Mouse (Mus musculus): Measurements from ENCODE around the gene Lgr6. TPM values are rescaled to one million over a fixed set of nuclear protein-coding genes. Genes with fewer than 3 reads are reported as not detected.
A peak's percentile ranks its signal among the peaks of the same experiment; 100 is the strongest.

Lgr6 gene
- total and polyA plus RNA-seq, 2 experiments from 2014 or later: 3.8 to 8.6 TPM

- WGBS: 26% methylated on average over 7 of the region's 7 CpGs
- DNase-seq (ENCODE audit: low spot score) (no peak), ATAC-seq (ENCODE audit: insufficient read depth, low read depth) (peak; percentile 47; the same call in 1 of the 2 replicates)
- Histone ChIP-seq H3K4me2 (ENCODE audit: low read depth, low read length) (no peak overlapping the region), H3K9ac (replicated peaks; ENCODE audit: low read depth, low read length) (no peak overlapping the region), H3K36me3 (replicated peaks; ENCODE audit: control insufficient read depth, insufficient read depth, low read length) (no peaks in the 10 kb centered on the region), H3K27me3 (ENCODE audit: control insufficient read depth, insufficient read depth, low read length) (no peaks in the 10 kb centered on the region), H3K27ac (ENCODE audit: low read depth) (peak overlapping the region; percentile 56), H3K4me1 (ENCODE audit: control insufficient read depth, insufficient read depth) (peaks cover 19% of the 10 kb centered on the region; the same call in 1 of the 2 replicates), H3K9me3 (replicated peaks; ENCODE audit: control insufficient read depth, low read length) (no peaks in the 10 kb centered on the region), H3K4me3 (ENCODE audit: low read depth, low read length) (no peak overlapping the region)
- no peak for TF ChIP-seq EP300 (IDR thresholded peaks at IDR 0.05; ENCODE audit: low read depth)
- no peak for TF ChIP-seq CTCF (IDR thresholded peaks at IDR 0.05; ENCODE audit: low read depth)
These were observed 99.4 kb downstream of the Lgr6 start for GRCm38 (mm10) chr1:135005696-135006095.

- no peak for TF ChIP-seq EP300 (IDR thresholded peaks at IDR 0.05; ENCODE audit: low read depth)
- TF ChIP-seq CTCF (IDR thresholded peaks at IDR 0.05; ENCODE audit: low read depth): no peak
- no peak overlapping the region for H3K4me3 ChIP-seq (ENCODE audit: low read depth, low read length)
These were observed 101.7 kb downstream of the Lgr6 start for GRCm38 (mm10) chr1:135003346-135003745.

GRCm38 (mm10) chr1:135000527-135000926 is 104.5 kb downstream of the Lgr6 start:
- 76% methylated on average over 9 of the region's 9 CpGs for WGBS

More at GRCm38 (mm10) chr1:135003346-135003745, 101.7 kb downstream of the Lgr6 start:
- H3K36me3 ChIP-seq (replicated peaks; ENCODE audit: control insufficient read depth, insufficient read depth, low read length): no peaks in the 10 kb centered on the region
- H3K27me3 ChIP-seq (ENCODE audit: control insufficient read depth, insufficient read depth, low read length): no peaks in the 10 kb centered on the region
- H3K9me3 ChIP-seq (replicated peaks; ENCODE audit: control insufficient read depth, low read length): no peaks in the 10 kb centered on the region
- no peak overlapping the region for H3K27ac ChIP-seq (ENCODE audit: low read depth)
- WGBS: 66% methylated on average over 4 of the region's 4 CpGs
- H3K4me2 ChIP-seq (ENCODE audit: low read depth, low read length): no peak overlapping the region
- no peak overlapping the region for H3K9ac ChIP-seq (replicated peaks; ENCODE audit: low read depth, low read length)
- DNase-seq (ENCODE audit: low spot score): no peak
- peaks cover 9% of the 10 kb centered on the region; the same call in 1 of the 2 replicates for H3K4me1 ChIP-seq (ENCODE audit: control insufficient read depth, insufficient read depth)
- ATAC-seq (ENCODE audit: insufficient read depth, low read depth): no peak

GRCm38 (mm10) chr1:134998231-134998630 is 106.8 kb downstream of the Lgr6 start:
- ATAC-seq (ENCODE audit: insufficient read depth, low read depth) (no peak), DNase-seq (ENCODE audit: low spot score) (no peak)
- Histone ChIP-seq H3K36me3 (replicated peaks; ENCODE audit: control insufficient read depth, insufficient read depth, low read length) (no peaks in the 10 kb centered on the region), H3K27me3 (ENCODE audit: control insufficient read depth, insufficient read depth, low read length) (no peaks in the 10 kb centered on the region), H3K4me1 (ENCODE audit: control insufficient read depth, insufficient read depth) (no peaks in the 10 kb centered on the region), H3K27ac (ENCODE audit: low read depth) (no peak overlapping the region), H3K9ac (replicated peaks; ENCODE audit: low read depth, low read length) (no peak overlapping the region), H3K4me3 (ENCODE audit: low read depth, low read length) (no peak overlapping the region), H3K4me2 (ENCODE audit: low read depth, low read length) (no peak overlapping the region), H3K9me3 (replicated peaks; ENCODE audit: control insufficient read depth, low read length) (no peaks in the 10 kb centered on the region)
- TF ChIP-seq EP300 (IDR thresholded peaks at IDR 0.05; ENCODE audit: low read depth) (no peak), CTCF (IDR thresholded peaks at IDR 0.05; ENCODE audit: low read depth) (no peak)
- 74% methylated on average over 8 of the region's 8 CpGs for WGBS

More at GRCm38 (mm10) chr1:135000527-135000926, 104.5 kb downstream of the Lgr6 start:
- H3K9me3 ChIP-seq (replicated peaks; ENCODE audit: control insufficient read depth, low read length): no peaks in the 10 kb centered on the region
- H3K4me1 ChIP-seq (ENCODE audit: control insufficient read depth, insufficient read depth): peaks cover 4% of the 10 kb centered on the region; the same call in 1 of the 2 replicates
- no peak overlapping the region for H3K4me2 ChIP-seq (ENCODE audit: low read depth, low read length)
- no peak overlapping the region for H3K4me3 ChIP-seq (ENCODE audit: low read depth, low read length)
- TF ChIP-seq EP300 (IDR thresholded peaks at IDR 0.05; ENCODE audit: low read depth) (no peak), CTCF (IDR thresholded peaks at IDR 0.05; ENCODE audit: low read depth) (no peak)
- no peaks in the 10 kb centered on the region for H3K27me3 ChIP-seq (ENCODE audit: control insufficient read depth, insufficient read depth, low read length)
- no peak overlapping the region for H3K27ac ChIP-seq (ENCODE audit: low read depth)
- H3K9ac ChIP-seq (replicated peaks; ENCODE audit: low read depth, low read length): no peak overlapping the region
- no peaks in the 10 kb centered on the region for H3K36me3 ChIP-seq (replicated peaks; ENCODE audit: control insufficient read depth, insufficient read depth, low read length)
- DNase-seq (ENCODE audit: low spot score) (no peak), ATAC-seq (ENCODE audit: insufficient read depth, low read depth) (no peak)

GRCm38 (mm10) chr1:134997568-134997967 is 107.5 kb downstream of the Lgr6 start:
- H3K27ac ChIP-seq (ENCODE audit: low read depth): no peak overlapping the region
- ATAC-seq (ENCODE audit: insufficient read depth, low read depth): no peak
- no peak overlapping the region for H3K4me3 ChIP-seq (ENCODE audit: low read depth, low read length)
- H3K4me1 ChIP-seq (ENCODE audit: control insufficient read depth, insufficient read depth): no peaks in the 10 kb centered on the region
- no peak for DNase-seq (ENCODE audit: low spot score)
- H3K27me3 ChIP-seq (ENCODE audit: control insufficient read depth, insufficient read depth, low read length): no peaks in the 10 kb centered on the region
- H3K4me2 ChIP-seq (ENCODE audit: low read depth, low read length): no peak overlapping the region
- TF ChIP-seq CTCF (IDR thresholded peaks at IDR 0.05; ENCODE audit: low read depth) (no peak), EP300 (IDR thresholded peaks at IDR 0.05; ENCODE audit: low read depth) (no peak)
- no peak overlapping the region for H3K9ac ChIP-seq (replicated peaks; ENCODE audit: low read depth, low read length)
- H3K36me3 ChIP-seq (replicated peaks; ENCODE audit: control insufficient read depth, insufficient read depth, low read length): no peaks in the 10 kb centered on the region
- no peaks in the 10 kb centered on the region for H3K9me3 ChIP-seq (replicated peaks; ENCODE audit: control insufficient read depth, low read length)
- WGBS: 80% methylated on average over 5 of the region's 5 CpGs

- no peak for DNase-seq (ENCODE audit: low spot score)
- no peak for ATAC-seq (ENCODE audit: insufficient read depth, low read depth)
- no peaks in the 10 kb centered on the region for H3K36me3 ChIP-seq (replicated peaks; ENCODE audit: control insufficient read depth, insufficient read depth, low read length)
- no peak overlapping the region for H3K4me3 ChIP-seq (ENCODE audit: low read depth, low read length)
- H3K4me1 ChIP-seq (ENCODE audit: control insufficient read depth, insufficient read depth): no peaks in the 10 kb centered on the region
- 90% methylated on average over 7 of the region's 7 CpGs for WGBS
- H3K27ac ChIP-seq (ENCODE audit: low read depth): no peak overlapping the region
- H3K9me3 ChIP-seq (replicated peaks; ENCODE audit: control insufficient read depth, low read length): no peaks in the 10 kb centered on the region
- no peak overlapping the region for H3K4me2 ChIP-seq (ENCODE audit: low read depth, low read length)
- H3K27me3 ChIP-seq (ENCODE audit: control insufficient read depth, insufficient read depth, low read length): no peaks in the 10 kb centered on the region
- H3K9ac ChIP-seq (replicated peaks; ENCODE audit: low read depth, low read length): no peak overlapping the region
- TF ChIP-seq EP300 (IDR thresholded peaks at IDR 0.05; ENCODE audit: low read depth): no peak
- no peak for TF ChIP-seq CTCF (IDR thresholded peaks at IDR 0.05; ENCODE audit: low read depth)
These were observed 108.6 kb downstream of the Lgr6 start for GRCm38 (mm10) chr1:134996471-134996870.

Data from heart, postnatal 0 days (tissue).